Mouse (Mus musculus) testis, adult 2 months (tissue): ENCODE results near the gene Gm9821. TPM values are rescaled to one million over a fixed set of nuclear protein-coding genes. Genes with fewer than 3 reads are reported as not detected.
A peak's percentile ranks its signal among the peaks of the same experiment; 100 is the strongest.

Experiments used
- H3K27ac ChIP-seq: fragments of 200-500 bp; 2 replicates; pipeline ENCODE4 v1.5.1; 2012; ENCODE audit warnings: low read depth, low read length; ENCODE audit not compliant: control insufficient read depth, insufficient read depth
- H3K27me3 ChIP-seq: fragments of 200-500 bp; 2 replicates; pipeline ENCODE4 v1.6.1; 2012; ENCODE audit warnings: mild to moderate bottlenecking, low read length, moderate library complexity; ENCODE audit not compliant: control insufficient read depth, insufficient read depth
- H3K36me3 ChIP-seq: fragments of 200-500 bp; 2 replicates; pipeline ENCODE4 v1.6.1; 2012; ENCODE audit warnings: mild to moderate bottlenecking, low read length; ENCODE audit not compliant: control insufficient read depth, insufficient read depth
- H3K4me1 ChIP-seq: fragments of 200-500 bp; 2 replicates; pipeline ENCODE4 v1.6.1; 2012; ENCODE audit warnings: low read length; ENCODE audit not compliant: control insufficient read depth, insufficient read depth
- H3K4me3 ChIP-seq: fragments of 200-500 bp; 2 replicates; pipeline ENCODE4 v1.5.1; 2012; ENCODE audit warnings: low read depth, mild to moderate bottlenecking, low read length, moderate library complexity, mixed read lengths; ENCODE audit not compliant: control insufficient read depth
- CTCF ChIP-seq: fragments of 200-500 bp; IDR thresholded peaks from 2 replicates; pipeline ENCODE4 v1.5.1; 2012; ENCODE audit warnings: low read depth, mild to moderate bottlenecking, inconsistent platforms, low read length, moderate library complexity; ENCODE audit not compliant: control insufficient read depth, insufficient read depth, insufficient replicate concordance
- POLR2A ChIP-seq: fragments of 200-500 bp; IDR thresholded peaks from 2 replicates; pipeline ENCODE4 v1.6.1; 2012; ENCODE audit warnings: low read depth, mild to moderate bottlenecking, inconsistent platforms, low read length, moderate library complexity; ENCODE audit not compliant: control insufficient read depth
- polyA plus RNA-seq: library from polyadenylated mRNA; depleted of rRNA; stranded (reverse); fragments of >200 nt; gene quantifications from 2 replicates; pipeline ENCODE4 v1.2.3, GENCODE M21; 2012

Gene Gm9821
- polyA plus RNA-seq, 1 experiment: not detected

DNA sequence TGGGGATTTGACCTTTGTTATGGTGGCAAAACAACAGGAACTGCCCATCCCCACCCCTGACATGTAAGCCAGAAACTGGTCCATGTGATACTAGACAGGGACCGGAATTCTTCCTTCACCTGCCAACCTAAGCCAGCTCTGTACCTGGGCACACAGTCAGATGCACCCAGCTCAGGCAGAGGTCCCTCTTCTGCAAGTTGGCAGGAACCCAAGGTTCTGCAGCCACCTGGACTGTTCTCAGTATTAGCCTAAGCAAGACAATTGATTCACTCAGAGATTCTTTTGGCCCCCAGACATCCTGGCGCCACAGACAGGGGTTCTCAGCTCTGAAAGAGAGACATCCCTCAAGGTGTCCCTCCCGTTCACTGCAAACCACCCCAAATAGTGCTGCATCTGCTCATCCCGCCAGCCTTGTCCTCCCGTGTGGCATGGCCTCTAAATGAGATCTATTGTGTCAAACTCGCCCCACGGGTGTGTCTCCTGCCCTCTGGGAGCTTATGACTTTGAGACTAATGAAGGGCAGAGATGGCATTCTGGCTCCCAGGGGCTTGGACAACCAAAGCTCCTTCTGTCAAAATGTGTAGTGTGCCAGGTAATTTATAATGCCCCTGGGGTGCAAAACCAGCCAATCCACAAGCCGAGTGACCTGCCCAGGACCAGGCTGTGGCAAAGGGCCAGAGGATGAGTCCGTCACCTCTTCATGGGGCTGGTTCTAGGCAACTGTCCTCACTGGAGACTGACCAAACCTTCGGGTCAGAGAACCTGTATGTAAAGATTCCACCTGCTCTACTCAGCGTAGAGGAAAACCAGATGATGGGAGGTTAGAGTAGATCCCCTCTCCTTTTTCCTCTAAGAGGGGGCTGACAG is 14.3 kb downstream of the Gm9821 start:
- no peak overlapping the region for H3K4me3 ChIP-seq
- peaks cover 13% of the 10 kb centered on the region for H3K4me1 ChIP-seq
- no peaks in the 10 kb centered on the region for H3K27me3 ChIP-seq
- TF ChIP-seq CTCF (no peak), POLR2A (no peak)
- no peak overlapping the region for H3K27ac ChIP-seq
- H3K36me3 ChIP-seq: no peaks in the 10 kb centered on the region

DNA sequence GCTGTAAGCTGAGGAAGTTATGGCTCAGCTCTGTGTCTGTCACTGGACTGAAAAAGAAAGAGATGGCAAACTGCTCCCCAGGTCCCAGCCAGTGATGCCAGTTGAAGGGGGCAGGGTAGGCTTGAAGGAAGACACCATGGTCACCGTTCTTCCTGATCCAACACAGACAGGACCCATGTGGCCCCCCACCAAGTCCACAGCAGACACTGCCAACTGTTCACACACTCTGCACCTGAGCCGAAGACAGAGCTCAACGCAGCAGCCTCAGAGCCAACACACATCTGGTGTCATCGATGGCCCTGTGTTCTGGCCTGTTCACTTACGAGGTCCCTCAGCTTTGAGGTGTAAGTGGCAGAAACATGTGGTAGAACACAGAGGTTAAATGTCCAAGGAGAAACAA is 15.0 kb downstream of the Gm9821 start:
- peaks cover 12% of the 10 kb centered on the region for H3K4me1 ChIP-seq
- no peaks in the 10 kb centered on the region for H3K27me3 ChIP-seq
- no peaks in the 10 kb centered on the region for H3K36me3 ChIP-seq
- TF ChIP-seq CTCF (no peak), POLR2A (no peak)
- no peak overlapping the region for H3K27ac ChIP-seq
- H3K4me3 ChIP-seq: no peak overlapping the region

DNA sequence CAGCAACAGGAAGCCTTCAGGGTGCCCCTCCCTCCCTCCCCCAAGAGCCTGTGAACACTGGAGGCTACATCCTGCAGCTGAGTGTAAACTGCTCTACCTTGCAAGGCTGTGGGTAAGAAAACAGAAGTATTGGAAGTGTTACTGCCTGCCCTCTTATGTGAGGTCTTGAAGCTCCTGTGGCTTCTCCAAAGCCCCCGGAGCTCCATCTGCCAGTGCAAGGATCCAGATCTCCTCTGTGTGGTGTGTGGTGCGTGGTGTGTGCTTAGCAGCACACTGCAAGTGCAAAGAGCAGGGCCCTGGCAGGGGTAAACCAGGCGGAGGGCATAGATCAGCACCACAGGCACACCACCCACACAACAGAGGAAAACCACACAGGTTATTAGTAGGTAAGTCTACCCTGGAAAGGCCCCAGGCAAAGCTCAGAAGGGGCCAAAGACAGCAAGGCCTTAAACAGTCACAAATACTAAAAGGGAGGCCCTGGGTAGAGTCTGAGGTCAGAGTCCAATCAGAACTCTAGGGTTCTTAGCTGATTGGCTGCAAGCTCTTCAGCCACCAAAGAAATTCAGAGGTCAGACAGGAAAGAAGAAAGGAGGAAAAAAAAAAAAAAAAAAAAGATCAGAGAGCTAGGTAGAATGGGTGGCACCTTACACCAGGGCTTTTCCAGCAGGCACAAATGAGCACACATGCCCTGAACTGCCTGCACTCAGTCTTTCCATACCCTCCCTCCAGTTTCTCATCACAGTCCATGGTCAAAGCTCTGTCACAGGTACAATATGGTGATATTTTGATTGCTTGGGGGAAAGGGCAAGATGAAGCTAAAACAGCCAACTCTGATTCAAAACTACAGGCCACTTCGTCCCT is 16.6 kb downstream of the Gm9821 start:
- no peak overlapping the region for H3K27ac ChIP-seq
- H3K4me3 ChIP-seq: no peak overlapping the region
- H3K4me1 ChIP-seq: peaks cover 14% of the 10 kb centered on the region
- H3K27me3 ChIP-seq: no peaks in the 10 kb centered on the region
- no peaks in the 10 kb centered on the region for H3K36me3 ChIP-seq
- no peak for TF ChIP-seq POLR2A

DNA sequence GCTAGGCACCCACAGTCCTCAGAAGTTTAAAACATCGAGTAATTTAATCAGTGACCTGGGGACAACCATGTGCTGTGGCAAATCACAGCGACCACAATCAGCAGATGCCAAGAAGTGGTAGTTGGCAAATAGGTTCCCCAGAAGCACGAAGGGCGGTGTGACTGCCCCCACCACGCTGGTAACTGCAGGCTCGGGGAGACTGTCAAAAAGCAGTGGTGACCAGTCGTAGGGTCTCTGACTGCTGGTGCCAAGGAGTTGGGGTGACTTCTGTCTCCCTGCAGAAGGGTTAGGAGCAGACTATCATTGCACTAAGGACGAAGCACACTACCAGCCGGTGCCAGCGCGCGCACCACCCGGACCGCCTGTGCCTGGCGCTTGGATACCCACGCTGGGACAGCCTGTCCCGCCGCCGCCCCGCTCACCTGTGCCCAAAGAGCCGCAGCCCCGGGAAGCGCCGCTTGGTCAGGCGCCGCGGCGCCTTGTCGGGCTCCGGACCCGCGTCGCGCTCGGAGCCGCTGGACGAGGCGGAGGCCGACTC is 17.4 kb downstream of the Gm9821 start:
- Histone ChIP-seq H3K27ac (no peak overlapping the region), H3K36me3 (no peaks in the 10 kb centered on the region), H3K4me3 (peak overlapping the region; percentile 89), H3K4me1 (peaks cover 12% of the 10 kb centered on the region), H3K27me3 (no peaks in the 10 kb centered on the region)
- no peak for TF ChIP-seq POLR2A

DNA sequence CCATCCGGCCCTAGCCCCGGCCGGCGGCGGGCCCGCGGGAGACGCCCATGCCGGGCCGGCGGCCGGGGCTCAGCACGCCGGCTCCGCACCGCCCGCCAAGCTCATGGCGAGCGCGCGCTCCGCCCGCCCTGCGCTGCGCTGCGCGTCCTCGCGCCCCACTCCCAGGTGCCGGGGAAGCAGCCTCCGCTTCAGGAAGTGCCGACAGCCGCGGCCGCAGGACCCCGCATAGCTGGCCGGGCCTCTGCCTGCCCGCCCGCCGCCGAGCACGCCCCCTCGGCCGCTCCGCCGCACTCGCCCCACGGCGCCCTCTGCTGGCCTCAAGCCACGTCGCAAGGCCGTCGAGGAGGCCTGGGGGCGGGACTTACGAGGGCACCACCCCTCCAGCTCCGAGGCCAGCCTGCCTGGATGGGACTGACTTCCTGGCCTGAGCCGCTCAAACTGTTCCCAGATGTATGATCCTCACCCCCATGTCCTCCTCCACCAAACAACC is 18.0 kb downstream of the Gm9821 start:
- H3K36me3 ChIP-seq: no peaks in the 10 kb centered on the region
- peak; percentile 79 for TF ChIP-seq CTCF
- peak; percentile 27; the same call in 1 of the 2 replicates for TF ChIP-seq POLR2A
- H3K4me3 ChIP-seq: peak overlapping the region; percentile 89
- H3K27ac ChIP-seq: no peak overlapping the region
- H3K27me3 ChIP-seq: no peaks in the 10 kb centered on the region
- peaks cover 12% of the 10 kb centered on the region for H3K4me1 ChIP-seq

DNA sequence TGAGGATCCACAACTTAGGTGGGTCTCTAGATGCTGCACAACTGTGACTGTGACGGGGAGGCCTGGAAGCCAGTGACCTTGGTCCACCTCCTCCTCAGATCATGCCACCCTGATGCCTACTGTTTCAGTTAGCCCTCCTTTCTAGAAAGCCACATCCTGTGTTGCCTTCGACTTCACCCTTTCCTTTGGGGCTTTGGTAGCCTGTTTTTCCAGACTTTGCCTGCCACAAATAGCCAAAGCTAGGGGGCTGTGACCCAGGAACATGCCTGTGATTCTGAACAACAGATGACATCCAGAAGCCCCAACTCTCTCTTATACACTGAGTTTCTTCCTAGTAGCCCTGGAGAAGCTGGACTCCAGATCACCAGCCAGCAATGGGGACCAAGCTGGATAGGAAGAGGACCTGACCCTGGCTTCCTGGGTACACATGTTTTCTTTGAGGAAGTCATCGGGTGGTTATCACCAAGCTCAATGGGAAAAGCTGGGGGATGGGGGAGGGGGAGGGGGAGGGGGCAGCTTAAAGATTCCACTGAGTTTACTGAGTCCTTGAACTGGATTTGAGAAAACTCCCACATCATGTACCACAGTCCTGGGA is 19.2 kb downstream of the Gm9821 start:
- peaks cover 12% of the 10 kb centered on the region for H3K4me1 ChIP-seq
- no peak overlapping the region for H3K4me3 ChIP-seq
- no peak for TF ChIP-seq POLR2A
- no peak for TF ChIP-seq CTCF
- H3K27ac ChIP-seq: no peak overlapping the region
- H3K27me3 ChIP-seq: no peaks in the 10 kb centered on the region
- no peaks in the 10 kb centered on the region for H3K36me3 ChIP-seq

DNA sequence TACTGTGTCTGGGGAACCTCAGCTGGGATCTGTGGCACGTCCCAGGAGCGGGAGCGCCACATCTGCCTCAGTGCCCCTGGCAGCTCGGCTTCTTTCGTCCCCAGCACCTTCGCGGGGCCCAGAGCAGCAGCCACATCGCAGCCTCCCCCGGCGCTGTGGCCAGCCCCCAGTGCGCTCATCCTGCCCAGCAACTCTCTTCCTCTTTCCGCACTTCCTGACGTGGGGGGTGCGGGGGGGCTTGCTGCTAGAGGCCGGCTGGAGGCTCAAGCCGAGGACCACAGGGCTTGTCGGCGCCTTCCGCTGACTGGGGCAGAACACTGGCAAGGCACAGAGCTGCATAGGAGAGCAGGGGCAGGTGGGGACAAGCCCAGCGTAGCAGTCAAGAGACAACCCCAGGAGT is 19.9 kb downstream of the Gm9821 start:
- Histone ChIP-seq H3K36me3 (no peaks in the 10 kb centered on the region), H3K4me3 (no peak overlapping the region), H3K4me1 (peaks cover 12% of the 10 kb centered on the region), H3K27me3 (no peaks in the 10 kb centered on the region), H3K27ac (no peak overlapping the region)
- TF ChIP-seq POLR2A (no peak), CTCF (no peak)
